Mouse (Mus musculus) cortical plate, adult 2 months (tissue): Measurements from ENCODE around the gene Meis2. TPM values are rescaled to one million over a fixed set of nuclear protein-coding genes. Genes with fewer than 3 reads are reported as not detected.

Experiments
- H3K27ac ChIP-seq: fragments of 200-500 bp; 2 replicates; pipeline ENCODE4 v1.5.1; 2012; ENCODE audit warnings: low read length, control low read depth, inconsistent platforms; ENCODE audit not compliant: insufficient read depth
- H3K4me1 ChIP-seq: fragments of 200-500 bp; 2 replicates; pipeline ENCODE4 v1.6.1; 2011; ENCODE audit warnings: low read length; ENCODE audit not compliant: control insufficient read depth, insufficient read depth
- H3K4me3 ChIP-seq: fragments of 200-500 bp; 2 replicates; pipeline ENCODE4 v1.5.1; 2011; ENCODE audit warnings: mild to moderate bottlenecking, low read length, control low read depth; ENCODE audit not compliant: insufficient read depth
- CTCF ChIP-seq: fragments of 200-500 bp; IDR thresholded peaks from 2 replicates; pipeline ENCODE4 v1.5.1; 2011; ENCODE audit warnings: mild to moderate bottlenecking, control low read depth, low read length; ENCODE audit not compliant: insufficient read depth; ENCODE audit errors: extremely low read depth
- POLR2A ChIP-seq: fragments of 200-500 bp; IDR thresholded peaks from 2 replicates; pipeline ENCODE4 v1.6.1; 2011; ENCODE audit warnings: mild to moderate bottlenecking, low read length, control low read depth; ENCODE audit not compliant: insufficient read depth; ENCODE audit errors: extremely low read depth
- polyA plus RNA-seq: library from polyadenylated mRNA; depleted of rRNA; stranded (reverse); fragments of >200 nt; gene quantifications from 2 replicates; pipeline ENCODE4 v1.2.3, GENCODE M21; 2012

Gene Meis2
- polyA plus RNA-seq, 1 experiment, result 86.1 TPM

DNA sequence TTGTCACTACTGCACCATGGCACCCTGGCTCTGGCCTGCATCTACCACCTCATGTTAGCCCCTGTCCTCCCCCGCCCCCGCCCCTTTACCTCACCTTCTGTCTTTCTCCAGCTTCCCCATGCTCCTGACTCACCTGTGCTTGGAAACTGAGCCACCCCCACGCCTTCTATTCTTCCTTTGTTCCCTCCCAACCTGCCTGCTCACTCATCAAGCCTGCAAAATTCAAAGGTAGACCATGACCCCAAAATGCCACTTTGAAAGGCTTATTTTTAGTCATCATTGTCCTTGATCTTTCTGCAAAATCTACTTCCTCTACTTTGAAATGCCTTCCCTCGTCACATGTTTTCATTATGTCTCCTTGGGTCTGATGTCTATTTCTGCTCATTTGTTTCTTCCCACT lies 77.2 kb downstream of the Meis2 start:
- no peak for TF ChIP-seq CTCF
- no peak for TF ChIP-seq POLR2A
- Histone ChIP-seq H3K4me3 (no peak overlapping the region), H3K4me1 (no peaks in the 10 kb centered on the region), H3K27ac (no peak overlapping the region)

GRCm38 (mm10) chr2:115984952-115985351 lies 80.7 kb downstream of the Meis2 start:
- H3K27ac ChIP-seq, result no peak overlapping the region
- TF ChIP-seq CTCF (no peak), POLR2A (no peak)
- H3K4me3 ChIP-seq, result no peak overlapping the region
- peaks cover 3% of the 10 kb centered on the region; the same call in 1 of the 2 replicates for H3K4me1 ChIP-seq

DNA sequence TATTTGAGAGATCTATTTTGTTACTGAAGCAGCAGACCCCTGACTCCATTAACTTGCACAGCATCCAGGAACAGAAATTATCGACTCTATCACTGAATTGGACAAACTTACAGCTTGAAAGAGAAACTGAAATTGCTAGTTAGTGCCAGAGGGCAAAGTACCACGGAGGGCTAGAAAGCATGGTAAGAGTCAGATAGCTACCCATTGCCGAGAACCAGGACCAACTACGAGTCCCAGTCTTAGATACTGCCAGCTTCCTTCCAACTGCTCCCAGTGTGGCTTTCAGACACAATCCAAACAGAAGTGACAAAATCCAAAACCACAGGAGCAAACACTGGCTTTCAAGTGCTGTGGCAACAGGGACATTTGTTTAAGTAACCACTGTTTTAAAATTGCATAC lies 81.2 kb downstream of the Meis2 start:
- H3K4me1 ChIP-seq, result peaks cover 3% of the 10 kb centered on the region; the same call in 1 of the 2 replicates
- H3K4me3 ChIP-seq, result no peak overlapping the region
- TF ChIP-seq CTCF (no peak), POLR2A (no peak)
- no peak overlapping the region for H3K27ac ChIP-seq

- TF ChIP-seq CTCF (no peak), POLR2A (no peak)
- no peak overlapping the region for H3K27ac ChIP-seq
- no peak overlapping the region for H3K4me3 ChIP-seq
- H3K4me1 ChIP-seq, result peaks cover 3% of the 10 kb centered on the region; the same call in 1 of the 2 replicates
Measured at GRCm38 (mm10) chr2:115980490-115980889, 85.1 kb downstream of the Meis2 start.

- TF ChIP-seq CTCF, result no peak
- no peak for TF ChIP-seq POLR2A
- no peak overlapping the region for H3K4me3 ChIP-seq
- H3K4me1 ChIP-seq, result peaks cover 3% of the 10 kb centered on the region; the same call in 1 of the 2 replicates
- no peak overlapping the region for H3K27ac ChIP-seq
Measured at GRCm38 (mm10) chr2:115979683-115980476, 85.8 kb downstream of the Meis2 start.

- Histone ChIP-seq H3K27ac (no peak overlapping the region), H3K4me1 (peaks cover 3% of the 10 kb centered on the region; the same call in 1 of the 2 replicates), H3K4me3 (no peak overlapping the region)
- TF ChIP-seq POLR2A (no peak), CTCF (no peak)
Measured at GRCm38 (mm10) chr2:115978666-115979065, 87.0 kb downstream of the Meis2 start.

- TF ChIP-seq POLR2A (no peak), CTCF (no peak)
- H3K4me3 ChIP-seq, result no peak overlapping the region
- H3K27ac ChIP-seq, result no peak overlapping the region
- peaks cover 4% of the 10 kb centered on the region; the same call in 1 of the 2 replicates for H3K4me1 ChIP-seq
Measured at GRCm38 (mm10) chr2:115971296-115971805, 94.3 kb downstream of the Meis2 start.

- H3K4me3 ChIP-seq, result no peak overlapping the region
- no peak overlapping the region for H3K27ac ChIP-seq
- TF ChIP-seq POLR2A (no peak), CTCF (no peak)
- peaks cover 4% of the 10 kb centered on the region; the same call in 1 of the 2 replicates for H3K4me1 ChIP-seq
Measured at GRCm38 (mm10) chr2:115970091-115970820, 95.4 kb downstream of the Meis2 start.

DNA sequence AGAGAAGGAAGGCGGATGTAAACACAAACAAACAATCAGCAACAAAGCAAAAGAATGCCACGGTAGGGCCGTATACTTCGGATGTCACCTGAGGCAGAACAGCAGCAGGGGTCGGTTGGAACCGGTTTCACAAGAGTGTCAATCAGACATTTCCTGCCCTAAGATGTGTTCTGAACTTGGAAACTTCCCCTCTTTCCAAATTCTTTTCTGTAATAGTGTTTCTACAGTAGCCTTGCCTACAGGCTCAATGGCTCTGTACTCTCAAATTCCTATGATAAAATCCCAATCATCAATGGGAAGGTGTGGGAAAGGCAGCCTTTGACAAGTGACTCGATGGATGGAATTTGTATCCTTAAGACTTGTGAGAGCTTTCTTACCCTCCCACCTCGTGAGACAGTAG lies 96.4 kb downstream of the Meis2 start:
- peaks cover 8% of the 10 kb centered on the region for H3K4me1 ChIP-seq
- H3K27ac ChIP-seq, result no peak overlapping the region
- TF ChIP-seq POLR2A, result no peak
- no peak for TF ChIP-seq CTCF
- H3K4me3 ChIP-seq, result no peak overlapping the region

GRCm38 (mm10) chr2:115964911-115965310 lies 100.7 kb downstream of the Meis2 start:
- Histone ChIP-seq H3K4me1 (peaks cover 6% of the 10 kb centered on the region), H3K27ac (no peak overlapping the region), H3K4me3 (no peak overlapping the region)
- TF ChIP-seq POLR2A, result no peak
- TF ChIP-seq CTCF, result no peak
